Mouse (Mus musculus): Measurements from ENCODE around the gene Ltb4r1.

- TF ChIP-seq POLR2A (IDR thresholded peaks at IDR 0.05; ENCODE audit: borderline replicate concordance, extremely low read depth, low read depth, low read length) (no peak), CTCF (IDR thresholded peaks at IDR 0.05; ENCODE audit: insufficient read depth, low read length) (no peak)
Observed at GRCm38 (mm10) chr14:55733889-55734288, 31.9 kb upstream of the Ltb4r1 start.

All from lung, adult 2 months (tissue).